Mouse (Mus musculus) C2C12 (cell line): Measurements from ENCODE around the gene Cryaa.

Source experiments
- CEBPB ChIP-seq: IDR thresholded peaks from one replicate; pipeline ENCODE4 v1.6.1; 2011; ENCODE audit warnings: low read depth, mild to moderate bottlenecking, control low read depth, moderate library complexity
- CTCF ChIP-seq: IDR thresholded peaks from one replicate; pipeline ENCODE4 v1.5.1; 2011; ENCODE audit not compliant: control insufficient read depth, insufficient read depth, insufficient read length
- MAX ChIP-seq: IDR thresholded peaks from one replicate; pipeline ENCODE4 v1.6.1; 2011; ENCODE audit warnings: mild to moderate bottlenecking, control low read depth
- MYOD1 ChIP-seq: IDR thresholded peaks from one replicate; pipeline ENCODE4 v1.6.1; 2011; ENCODE audit warnings: low read depth; ENCODE audit not compliant: control insufficient read depth, insufficient read length
- MYOG ChIP-seq: IDR thresholded peaks from one replicate; pipeline ENCODE4 v1.6.1; 2011; ENCODE audit not compliant: control insufficient read depth, insufficient read length; ENCODE audit errors: extremely low read depth
- USF1 ChIP-seq: IDR thresholded peaks from one replicate; pipeline ENCODE4 v1.6.1; 2011; ENCODE audit warnings: low read depth, mild to moderate bottlenecking, control low read depth, moderate library complexity

DNA sequence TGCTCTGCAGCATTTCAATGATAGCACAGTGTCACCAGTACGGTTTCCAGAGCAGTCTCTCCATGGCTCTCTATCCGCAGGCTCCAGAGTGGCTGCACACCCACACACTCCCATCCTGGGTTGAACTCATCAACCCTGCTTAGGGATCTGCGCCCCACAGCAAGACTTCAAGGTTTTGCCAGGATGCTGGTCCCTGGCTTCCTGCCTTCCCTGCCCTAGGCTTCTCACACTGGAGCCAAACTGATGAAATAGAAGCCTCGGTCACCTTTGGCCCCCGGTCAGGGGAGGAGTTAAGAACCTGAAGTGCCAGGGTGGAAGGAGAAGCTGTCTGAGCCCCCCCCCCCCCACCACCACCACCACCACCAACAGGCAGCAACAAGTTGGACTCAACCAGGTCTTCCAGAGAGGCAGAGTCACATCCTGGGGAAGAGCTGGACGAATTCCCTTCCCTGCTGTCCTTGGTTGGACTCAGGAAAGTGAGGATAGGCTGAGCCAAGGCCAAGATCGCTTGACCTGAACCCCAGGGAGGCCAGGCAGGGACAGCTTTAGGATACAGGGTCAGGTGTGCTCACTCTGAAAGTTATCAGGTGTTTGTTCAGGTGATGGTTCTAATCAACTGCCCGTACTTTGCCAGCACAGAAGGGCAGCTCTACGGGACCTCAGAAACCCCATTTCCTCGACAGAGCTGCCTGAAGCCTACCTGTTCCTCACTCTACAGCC, 46.4 kb upstream of the Cryaa start:
- TF ChIP-seq CTCF (no peak), USF1 (no peak), MAX (no peak), CEBPB (no peak), MYOG (no peak), MYOD1 (no peak)
